Mouse (Mus musculus): ENCODE measurements around the gene Prcd. TPM values are rescaled to one million over a fixed set of nuclear protein-coding genes. Genes with fewer than 3 reads are reported as not detected.

Prcd gene
- total and polyA plus RNA-seq, 3 experiments = not detected

- Histone ChIP-seq H3K27ac (ENCODE audit: insufficient read depth, low read depth) (peak overlapping the region; percentile 92), H3K36me3 (replicated peaks in 1 of 2; ENCODE audit: control insufficient read depth in 1 of 2, insufficient read depth in 1 of 2, low read length in 1 of 2) (peaks cover 0 to 3% of the 10 kb centered on the region in 2 experiments), H3K27me3 (replicated peaks) (no peaks in the 10 kb centered on the region), H3K79me2 (replicated peaks; ENCODE audit: control insufficient read depth, extremely low read depth, insufficient read depth, poor library complexity, severe bottlenecking) (no peaks in the 10 kb centered on the region), H3K4me2 (ENCODE audit: insufficient read depth, low read depth, poor library complexity, severe bottlenecking) (peak overlapping the region; percentile 93), H3K9me3 (replicated peaks; ENCODE audit: low read length) (no peaks in the 10 kb centered on the region), H3K9ac (ENCODE audit: insufficient read depth, low read depth) (peak overlapping the region; percentile 89), H3K4me1 (ENCODE audit: control insufficient read depth in 1 of 2, insufficient read depth in 2 of 2) (peaks cover 48 to 85% of the 10 kb centered on the region in 2 experiments), H3K4me3 (replicated peaks in 1 of 3; ENCODE audit: low read depth in 2 of 3, low read length in 2 of 3, poor library complexity in 1 of 3) (peak overlapping the region; percentile 76 to 93 (median 86))
- dilution Hi-C loops (cut with MboI; ENCODE audit: extremely low pct_ligation_motif_present, extremely low pct_unique_long_range_greater_than_20kb, low sequenced_read_pairs) (no loop called here), in situ Hi-C loops (cut with MboI; ENCODE audit: low pct_ligation_motif_present, low pct_unique_long_range_greater_than_20kb, low sequenced_read_pairs) (no loop called here)
- peak; percentile 87 for DNase-seq (ENCODE audit: extremely low read depth)
- TF ChIP-seq ELF1 (IDR thresholded peaks at IDR 0.05; ENCODE audit: low read depth, low read length) = 0 out of 2 replicates have a peak, but pooled peaks have one; percentile 14
- peak; percentile 75 for TF ChIP-seq ZMIZ1 (IDR thresholded peaks at IDR 0.05; ENCODE audit: low read depth, low read length)
- no peak for TF ChIP-seq ZNF384 (IDR thresholded peaks at IDR 0.05; ENCODE audit: low read depth, low read length)
- TF ChIP-seq MXI1 (IDR thresholded peaks at IDR 0.05; ENCODE audit: low read depth, low read length) = peak; percentile 85
- TF ChIP-seq JUN (IDR thresholded peaks at IDR 0.05; ENCODE audit: insufficient read depth, low read depth, low read length) = no peak
- TF ChIP-seq POLR2A (IDR thresholded peaks at IDR 0.05; ENCODE audit: low read depth, low read length) = peak; percentile 84
- TF ChIP-seq MEF2A (IDR thresholded peaks at IDR 0.05; ENCODE audit: borderline replicate concordance, low read depth, low read length) = no peak
- peak; percentile 79 for TF ChIP-seq SIN3A (IDR thresholded peaks at IDR 0.05; ENCODE audit: low read length)
- no peak for TF ChIP-seq ETS1 (conservative IDR thresholded peaks at IDR 0.05; ENCODE audit: low read depth, low read length)
- peak; percentile 62; the same call in 1 of the 2 replicates for TF ChIP-seq MYC (IDR thresholded peaks at IDR 0.05; ENCODE audit: low read depth, low read length)
- TF ChIP-seq JUND (conservative IDR thresholded peaks at IDR 0.05; ENCODE audit: low read depth, low read length) = no peak
- TF ChIP-seq TCF12 (IDR thresholded peaks at IDR 0.05; ENCODE audit: low read depth, low read length) = peak; percentile 69
- TF ChIP-seq CHD1 (IDR thresholded peaks at IDR 0.05; ENCODE audit: low read depth, low read length) = no peak
- TF ChIP-seq NELFE (IDR thresholded peaks at IDR 0.05; ENCODE audit: low read depth, low read length) = peak; percentile 63
- peak; percentile 88 for TF ChIP-seq TBP (conservative IDR thresholded peaks at IDR 0.05; ENCODE audit: low read depth, low read length)
- TF ChIP-seq HCFC1 (IDR thresholded peaks at IDR 0.05; ENCODE audit: low read depth, low read length) = no peak; the same call in 1 of the 2 replicates
- TF ChIP-seq GABPA (IDR thresholded peaks at IDR 0.05; ENCODE audit: insufficient replicate concordance, low read depth, low read length) = no peak
- TF ChIP-seq RAD21 (IDR thresholded peaks at IDR 0.05; ENCODE audit: low read depth, low read length) = no peak
- no peak for TF ChIP-seq ZC3H11A (IDR thresholded peaks at IDR 0.05; ENCODE audit: low read depth, low read length)
- peak; percentile 56; the same call in 1 of the 2 replicates for TF ChIP-seq MAX (IDR thresholded peaks at IDR 0.05; ENCODE audit: low read length)
- TF ChIP-seq NRF1 (IDR thresholded peaks at IDR 0.05; ENCODE audit: low read depth, low read length) = peak; percentile 78
Observed at GRCm38 (mm10) chr11:116624131-116624832, 29.1 kb upstream of the Prcd start.
